Mouse (Mus musculus) cerebellum, postnatal 14 days (tissue): ENCODE results near the gene Opn4.
A peak's percentile ranks its signal among the peaks of the same experiment; 100 is the strongest.

Source experiments
- DNase-seq, 2 experiments: peaks; one replicate each; pipeline ENCODE4 v3.0.0; 2021; ENCODE audit warnings: mixed read lengths in 2 of 2

Opn4 gene

GRCm38 (mm10) chr14:34561647-34562046, 38.3 kb downstream of the Opn4 start:
- DNase-seq, result no peak

DNA sequence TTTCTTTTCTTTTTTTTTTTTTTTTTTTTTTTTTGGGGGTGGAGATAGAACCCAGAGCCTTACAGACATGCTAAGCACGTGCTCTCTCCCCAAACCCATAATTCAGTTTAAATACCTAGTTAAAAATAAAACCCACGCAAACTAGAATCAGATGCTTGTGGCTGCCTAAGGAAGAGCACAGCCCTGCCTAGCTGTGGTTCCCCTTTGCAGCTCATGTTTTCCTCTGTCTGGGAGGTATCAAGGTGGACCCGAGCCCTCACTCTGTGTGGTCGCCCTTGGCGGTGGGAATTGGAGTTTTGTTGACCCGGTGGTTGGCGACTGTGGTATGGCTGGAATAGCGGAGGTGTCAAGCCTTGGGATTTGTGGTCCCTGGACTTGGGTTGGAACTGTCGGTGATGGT, 41.0 kb downstream of the Opn4 start:
- DNase-seq, result no peak

DNA sequence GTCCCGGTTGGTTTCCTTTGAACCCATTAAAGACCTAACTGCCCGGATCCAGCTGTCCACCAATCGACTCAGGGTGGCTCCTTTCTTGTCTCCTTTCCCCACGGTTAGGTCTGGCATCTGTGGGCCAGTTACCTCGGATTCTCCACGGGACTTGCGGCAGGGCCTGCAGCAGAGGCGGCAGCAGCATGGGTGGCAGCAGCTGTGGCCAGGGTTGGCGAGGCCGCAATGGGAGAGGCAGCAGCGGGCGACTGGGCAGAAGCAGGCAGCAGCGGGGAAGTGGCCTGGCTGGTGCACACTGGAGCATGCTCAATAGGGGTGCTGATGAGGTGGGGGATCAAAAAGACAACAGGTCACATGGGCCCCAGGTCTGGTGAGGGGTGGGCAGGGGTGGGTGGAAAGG, 44.7 kb downstream of the Opn4 start:
- no peak for DNase-seq

DNA sequence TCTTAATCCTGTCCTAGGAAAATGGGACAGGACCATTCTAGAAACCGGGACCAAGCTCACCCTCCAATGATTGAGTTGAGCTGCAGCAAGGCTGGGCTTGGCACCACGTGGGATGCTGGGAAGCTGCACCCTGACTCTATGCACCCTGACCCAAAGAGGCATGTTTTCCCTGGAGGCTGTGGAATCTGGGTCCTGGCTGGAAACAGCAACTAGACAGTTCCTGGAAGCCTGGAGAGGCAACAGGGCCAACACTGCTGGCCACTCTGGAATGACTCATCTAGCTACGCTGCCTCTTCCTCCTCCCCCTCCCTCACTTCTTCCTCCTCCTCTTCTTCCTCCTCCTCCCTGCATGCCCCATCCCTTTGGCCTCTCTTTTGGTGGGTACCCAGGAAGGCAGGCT, 45.9 kb downstream of the Opn4 start:
- DNase-seq, result no peak

- DNase-seq, result no peak
These were observed 46.5 kb downstream of the Opn4 start for GRCm38 (mm10) chr14:34553470-34553869.

DNA sequence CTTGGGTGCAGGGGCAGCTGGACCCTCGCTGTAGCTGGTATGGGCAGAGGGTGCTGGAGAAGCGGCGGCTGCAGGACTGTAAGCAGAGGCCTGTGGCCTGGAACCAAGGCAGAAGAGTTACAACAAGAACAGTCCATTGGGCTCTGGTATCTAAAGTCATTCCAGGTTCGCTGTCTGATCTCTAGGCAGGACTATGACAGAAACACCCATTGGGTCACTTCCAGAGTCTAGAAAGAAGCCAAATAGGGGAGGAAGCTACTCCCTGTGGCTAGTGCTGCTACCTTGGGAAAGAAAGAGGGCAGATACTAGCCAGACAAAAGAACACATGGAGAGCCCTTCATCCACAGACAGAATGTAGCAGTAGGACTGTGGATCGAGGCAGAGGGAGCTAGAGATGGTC, 47.7 kb downstream of the Opn4 start:
- DNase-seq, result no peak

DNA sequence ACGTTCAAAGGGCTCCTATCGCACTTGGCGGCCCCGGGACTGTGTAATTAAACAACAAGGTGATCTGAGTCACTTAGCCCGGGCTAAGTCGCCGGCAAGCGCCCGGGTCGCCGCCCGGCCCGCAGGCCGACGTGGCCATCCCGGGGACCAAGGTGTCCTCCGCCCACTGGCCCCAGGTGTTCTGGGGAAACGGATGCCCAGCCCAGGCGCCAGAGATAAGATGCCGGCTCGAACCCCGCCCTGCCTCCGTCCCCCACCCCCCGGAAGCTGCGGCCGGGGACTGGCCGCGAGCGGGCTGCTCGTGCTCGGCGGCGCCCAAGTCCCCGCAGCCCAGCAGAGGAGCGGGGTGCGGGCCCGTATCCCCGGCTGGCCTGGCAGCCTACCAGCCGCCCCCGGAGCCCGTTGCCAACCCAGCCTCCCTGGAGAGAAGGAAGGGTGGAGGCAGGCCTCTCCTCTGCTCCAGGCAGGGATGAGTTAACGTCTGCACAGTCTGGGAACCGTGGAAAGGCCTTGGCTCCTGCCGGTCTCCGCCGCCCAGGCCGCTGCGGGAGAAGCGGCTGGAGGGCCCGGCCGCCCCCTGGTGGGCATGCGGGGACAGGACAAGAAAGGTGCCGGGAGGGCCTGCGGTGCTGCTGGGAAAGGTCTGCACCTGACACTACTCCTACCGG, 50.8 kb downstream of the Opn4 start:
- peak; percentile 90 for DNase-seq

DNA sequence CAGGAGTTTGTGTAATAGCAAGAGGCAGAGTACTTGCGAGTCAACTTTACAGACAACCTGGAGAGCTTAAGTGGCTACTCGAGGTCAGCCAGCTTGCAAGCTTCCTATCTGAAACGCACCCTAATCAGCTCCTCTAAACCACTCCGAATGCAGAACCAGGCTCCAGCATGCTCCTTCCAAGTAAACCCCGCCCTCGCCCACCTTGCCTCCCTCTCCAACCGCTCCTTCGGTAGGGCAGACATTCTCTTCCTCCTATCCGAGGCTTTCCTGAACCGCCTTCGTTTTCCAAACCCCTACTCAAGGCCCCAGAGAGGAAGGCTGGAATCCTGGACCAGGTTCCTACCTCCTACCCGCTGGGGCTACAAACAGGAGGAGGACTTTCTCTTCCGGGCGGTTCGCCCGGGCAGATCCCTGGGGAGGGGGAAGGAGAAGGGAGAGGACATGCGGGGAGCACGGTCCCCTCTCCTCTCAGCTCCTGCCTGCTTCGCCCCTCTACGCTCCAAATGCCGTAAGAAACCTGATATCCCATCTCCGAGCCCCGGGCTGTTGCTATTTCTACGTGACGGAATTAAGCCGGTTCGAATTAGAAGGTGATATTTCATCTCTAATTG, 51.4 kb downstream of the Opn4 start:
- peak; percentile 69 to 79 for DNase-seq

GRCm38 (mm10) chr14:34544545-34544944, 55.4 kb downstream of the Opn4 start:
- DNase-seq, result no peak

DNA sequence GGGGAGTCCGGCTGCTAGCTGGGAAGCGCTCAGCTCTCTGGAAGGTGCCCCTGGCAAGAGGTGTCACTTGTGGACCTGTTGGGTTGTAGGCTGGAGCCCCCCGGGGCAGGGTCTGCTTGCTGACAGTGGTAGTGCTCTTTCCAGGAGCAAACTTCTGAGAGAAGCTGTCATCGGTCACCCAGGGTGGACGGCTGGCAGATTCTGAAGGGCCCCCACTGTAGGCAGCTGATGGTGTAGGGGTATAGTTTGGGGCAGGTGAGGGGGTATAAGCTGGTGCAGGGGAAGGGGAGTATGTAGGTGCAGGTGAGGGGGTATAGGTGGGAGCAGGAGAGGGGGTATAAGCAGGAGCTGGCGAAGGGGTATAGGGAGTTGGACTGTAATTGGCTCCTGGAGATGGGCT, 55.9 kb downstream of the Opn4 start:
- no peak for DNase-seq

DNA sequence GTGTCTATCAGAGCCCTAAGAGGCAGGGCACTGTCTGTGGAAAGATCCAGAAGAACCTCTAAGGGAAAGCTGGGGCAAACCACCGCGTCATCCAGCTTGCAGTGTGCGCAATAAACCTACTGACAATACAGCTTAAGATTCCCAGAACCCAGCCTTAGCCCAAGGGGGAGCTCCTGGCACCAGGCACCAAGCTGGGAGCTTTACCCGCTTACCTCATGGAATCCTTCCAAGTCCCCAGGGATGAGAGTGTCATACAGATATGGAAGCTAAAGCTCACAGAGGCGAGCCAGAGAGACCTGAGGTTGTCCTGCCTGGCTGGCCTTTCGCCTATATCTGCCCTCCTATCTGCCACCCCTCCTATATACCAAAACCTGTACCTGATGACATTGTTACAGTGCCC, 56.3 kb downstream of the Opn4 start:
- no peak for DNase-seq

DNA sequence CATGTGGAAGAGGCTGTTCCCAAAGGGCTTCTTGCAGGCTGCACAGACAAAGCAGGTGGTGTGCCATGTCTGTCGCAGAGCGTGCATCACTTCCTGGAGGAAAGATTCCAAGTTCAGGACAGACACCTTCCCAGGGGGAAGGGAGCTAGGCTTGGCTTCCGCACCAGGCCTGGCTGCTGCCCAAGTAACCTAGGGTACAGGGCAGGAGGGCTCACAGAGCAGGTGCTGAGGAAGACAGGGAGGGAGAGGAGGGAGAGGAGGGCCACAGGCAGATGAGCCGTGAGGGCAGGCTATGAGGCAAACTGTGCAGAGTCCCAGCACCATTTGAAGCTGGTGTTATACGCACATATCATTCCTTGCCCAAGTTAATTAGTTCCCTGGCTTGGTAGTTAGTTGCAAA, 58.0 kb downstream of the Opn4 start:
- DNase-seq, result no peak

GRCm38 (mm10) chr14:34540685-34541162, 59.2 kb downstream of the Opn4 start:
- DNase-seq, result no peak
